Mouse (Mus musculus) liver, postnatal 0 days (tissue): ENCODE measurements around the gene Vwa7. TPM values are rescaled to one million over a fixed set of nuclear protein-coding genes. Genes with fewer than 3 reads are reported as not detected.
"Not testable (repeated sequence)": the region's sequence is repeated elsewhere in the genome, so short reads cannot be mapped to it uniquely, and the experiment has no call there.

Source experiments
- ATAC-seq: fragments of 200-750 bp; cut with Nextera tagmentation; 2 replicates; pipeline ENCODE4 v1.8.0; 2017; ENCODE audit warnings: mild to moderate bottlenecking, moderate library complexity
- DNase-seq: peaks from one replicate; pipeline ENCODE4 v3.0.0-alpha.2; 2016
- H3K27ac ChIP-seq: fragments of 300-500 bp; sonication (generic); 2 replicates; pipeline ENCODE4 v1.5.1; 2014; ENCODE audit warnings: antibody characterized with exemption, moderate library complexity, mild to moderate bottlenecking, low read depth
- H3K27me3 ChIP-seq: fragments of 300-500 bp; sonication (generic); 2 replicates; pipeline ENCODE4 v1.6.1; 2014; ENCODE audit warnings: low read length, control low read depth, mixed read lengths; ENCODE audit not compliant: insufficient read depth
- H3K36me3 ChIP-seq: fragments of 300-500 bp; sonication (generic); replicated peaks from 2 replicates; pipeline ENCODE4 v1.6.1; 2014; ENCODE audit warnings: mild to moderate bottlenecking, control low read depth, low read length, moderate library complexity, mixed read lengths; ENCODE audit not compliant: insufficient read depth
- H3K4me1 ChIP-seq: fragments of 300-500 bp; sonication (generic); 2 replicates; pipeline ENCODE4 v1.6.1; 2014; ENCODE audit warnings: antibody characterized with exemption, mild to moderate bottlenecking, control low read depth; ENCODE audit not compliant: insufficient read depth
- H3K4me2 ChIP-seq: fragments of 300-500 bp; sonication (generic); 2 replicates; pipeline ENCODE4 v1.6.1; 2014; ENCODE audit warnings: low read depth, mild to moderate bottlenecking, low read length, moderate library complexity, mixed read lengths
- H3K4me3 ChIP-seq: fragments of 300-500 bp; sonication (generic); 2 replicates; pipeline ENCODE4 v1.5.1; 2014; ENCODE audit warnings: low read depth, low read length
- H3K9ac ChIP-seq: fragments of 300-500 bp; sonication (generic); replicated peaks from 2 replicates; pipeline ENCODE4 v1.6.1; 2014; ENCODE audit warnings: mild to moderate bottlenecking, moderate library complexity
- H3K9me3 ChIP-seq: fragments of 300-500 bp; sonication (generic); 2 replicates; pipeline ENCODE4 v1.6.1; 2016; ENCODE audit warnings: mild to moderate bottlenecking, control low read depth, low read length, mixed read lengths
- CTCF ChIP-seq: sonication (generic); IDR thresholded peaks from 2 replicates; pipeline ENCODE4 v1.5.1; 2016; ENCODE audit warnings: antibody characterized with exemption, low read depth
- EP300 ChIP-seq: IDR thresholded peaks from 2 replicates; pipeline ENCODE4 v1.6.1; 2016; ENCODE audit warnings: antibody characterized with exemption, low read depth, mild to moderate bottlenecking
- WGBS: fragments of 180-500 bp; shearing (Covaris S2); extraction: QIAGEN DNeasy Blood & Tissue Kit; methylation state at CpG from one replicate; pipeline ENCODE4 v1.1.7; 2014; ENCODE audit not compliant: insufficient replicate concordance; 5-methylcytosine and 5-hydroxymethylcytosine counted together
- polyA plus RNA-seq: library from polyadenylated mRNA; unstranded; fragments of >200 nt; fragmentation: Nextera tagmentation; extraction: Ambion mirVana; gene quantifications from 2 replicates; pipeline ENCODE4 v1.2.1, GENCODE M21; 2015

Vwa7 gene
- polyA plus RNA-seq, 1 experiment from 2014 or later, result 0.12 TPM

- WGBS, result 73% methylated on average over 2 of the region's 2 CpGs
- no peak for ATAC-seq
Measured at GRCm38 (mm10) chr17:34984218-34984617, 32.2 kb upstream of the Vwa7 start.

DNA sequence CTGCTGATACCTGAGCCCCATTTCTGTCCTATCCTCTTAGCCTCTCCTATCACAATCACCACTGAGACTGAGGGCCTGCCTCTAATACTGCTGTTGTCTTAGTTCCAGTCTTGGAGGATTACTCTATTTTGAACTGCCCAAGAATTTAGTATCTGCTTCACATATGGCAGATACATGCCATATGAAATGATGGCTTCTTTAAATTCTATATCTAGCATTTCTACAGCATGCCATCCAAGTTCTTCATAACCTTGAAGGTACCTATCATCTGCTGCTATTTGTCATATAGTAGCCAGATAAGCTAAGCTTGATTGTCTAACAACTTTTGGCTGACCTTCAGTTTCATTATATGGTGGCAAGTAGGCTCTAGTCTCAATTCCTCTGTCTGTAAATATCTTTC, 21.6 kb upstream of the Vwa7 start:
- Histone ChIP-seq H3K4me2 (no peak overlapping the region), H3K4me3 (no peak overlapping the region), H3K9ac (no peak overlapping the region), H3K27ac (no peak overlapping the region), H3K9me3 (no peaks in the 10 kb centered on the region), H3K36me3 (peaks cover 30% of the 10 kb centered on the region), H3K27me3 (no peaks in the 10 kb centered on the region), H3K4me1 (peaks cover 27% of the 10 kb centered on the region)
- DNase-seq (no peak), ATAC-seq (no peak)
- TF ChIP-seq CTCF (no peak), EP300 (no peak)

More at GRCm38 (mm10) chr17:34984218-34984617, 32.2 kb upstream of the Vwa7 start:
- DNase-seq, result no peak
- Histone ChIP-seq H3K4me1 (peaks cover 15% of the 10 kb centered on the region), H3K27me3 (no peaks in the 10 kb centered on the region), H3K27ac (no peak overlapping the region), H3K9ac (no peak overlapping the region), H3K4me2 (no peak overlapping the region), H3K4me3 (no peak overlapping the region), H3K36me3 (peaks cover 17% of the 10 kb centered on the region), H3K9me3 (no peaks in the 10 kb centered on the region)
- TF ChIP-seq EP300 (no peak), CTCF (peak; percentile 83)

- not testable (repeated sequence) for H3K4me2 ChIP-seq, H3K9ac ChIP-seq, H3K27me3 ChIP-seq, H3K27ac ChIP-seq, H3K9me3 ChIP-seq, ATAC-seq, H3K4me3 ChIP-seq, DNase-seq
- Histone ChIP-seq H3K36me3 (peaks cover 28% of the 10 kb centered on the region), H3K4me1 (peaks cover 30% of the 10 kb centered on the region)
- 74% methylated on average over 4 of the region's 4 CpGs for WGBS
Measured at GRCm38 (mm10) chr17:34995192-34995591, 21.2 kb upstream of the Vwa7 start.

- WGBS, result 82% methylated on average over 4 of the region's 4 CpGs
- Histone ChIP-seq H3K4me2 (peak overlapping the region; percentile 34; the same call in 1 of the 2 replicates), H3K36me3 (peaks cover 21% of the 10 kb centered on the region), H3K4me1 (peaks cover 30% of the 10 kb centered on the region), H3K9ac (0 out of 2 replicates have a peak overlapping the region, but pooled peaks have one; percentile 22)
- ATAC-seq, H3K27me3 ChIP-seq, H3K27ac ChIP-seq, H3K9me3 ChIP-seq, H3K4me3 ChIP-seq: not testable (repeated sequence)
- peak; percentile 23 for DNase-seq
Measured at GRCm38 (mm10) chr17:34995927-34996326, 20.5 kb upstream of the Vwa7 start.

GRCm38 (mm10) chr17:34996411-34997141, 19.8 kb upstream of the Vwa7 start:
- peak overlapping the region; percentile 85 for H3K4me3 ChIP-seq
- peak overlapping the region; percentile 17 for H3K9ac ChIP-seq

DNA sequence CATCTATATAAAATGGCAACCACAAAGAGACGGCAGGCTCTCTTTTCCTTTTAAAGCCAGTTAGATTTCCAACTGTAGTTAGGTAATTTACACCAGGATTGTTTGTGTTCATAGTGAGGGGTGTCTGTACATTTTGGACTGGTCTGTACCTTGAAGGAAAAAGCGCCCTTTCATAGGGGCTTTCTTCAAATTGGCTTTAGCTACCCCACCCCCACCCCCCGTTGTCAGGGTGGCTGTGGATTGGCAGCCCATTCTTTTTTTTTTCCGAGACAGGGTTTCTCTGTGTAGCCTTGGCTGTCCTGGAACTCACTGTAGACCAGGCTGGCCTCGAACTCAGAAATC, 19.3 kb upstream of the Vwa7 start:
- peak overlapping the region; percentile 1; the same call in 1 of the 2 replicates for H3K27ac ChIP-seq

More at GRCm38 (mm10) chr17:34996411-34997141, 19.8 kb upstream of the Vwa7 start:
- Histone ChIP-seq H3K4me2 (peak overlapping the region; percentile 75), H3K36me3 (peaks cover 19% of the 10 kb centered on the region), H3K27ac (peak overlapping the region; percentile 1), H3K27me3 (no peaks in the 10 kb centered on the region), H3K4me1 (peaks cover 30% of the 10 kb centered on the region), H3K9me3 (no peaks in the 10 kb centered on the region)
- 0 out of 2 replicates have a peak, but pooled peaks have one; percentile 8 for TF ChIP-seq EP300
- no peak for TF ChIP-seq CTCF
- WGBS, result 76% methylated on average over 12 of the region's 14 CpGs
- DNase-seq (peak; percentile 22), ATAC-seq (no peak)

More for the DNA sequence above, 19.3 kb upstream of the Vwa7 start:
- 73% methylated on average over 5 of the region's 5 CpGs for WGBS
- no peak for TF ChIP-seq CTCF
- 0 out of 2 replicates have a peak, but pooled peaks have one; percentile 1 for TF ChIP-seq EP300
- Histone ChIP-seq H3K36me3 (peaks cover 19% of the 10 kb centered on the region), H3K27me3 (no peaks in the 10 kb centered on the region), H3K9ac (peak overlapping the region; percentile 17), H3K4me1 (peaks cover 32% of the 10 kb centered on the region), H3K4me3 (peak overlapping the region; percentile 85), H3K9me3 (no peaks in the 10 kb centered on the region), H3K4me2 (peak overlapping the region; percentile 75)
- DNase-seq, result no peak
- no peak for ATAC-seq
